In genomic region chr9:89228122-89228521, GRCm38 (mm10) we compare ENCODE assay signal across 19 mouse cellular contexts. TPM values are rescaled to one million over a fixed set of nuclear protein-coding genes. Genes with fewer than 3 reads are reported as not detected.
"Had no signal": no experiment of that assay in that cellular context is flagged by ENCODE, and none has a peak within 500 bp of the region (broad histone marks: within the 10 kb centered on the region; RNA-seq: fewer than 3 reads in every experiment).

No protein-coding gene starts in this region.

- H3K9me3 ChIP-seq: limb, embryonic 10.5 days; liver, embryonic 12.5 days; lung, embryonic 15.5 days; midbrain, embryonic 12.5 days; neural tube, embryonic 13.5 days had no signal

- H3K4me2 ChIP-seq: liver, embryonic 12.5 days; lung, embryonic 15.5 days; midbrain, embryonic 12.5 days; neural tube, embryonic 13.5 days had no signal

- H3K36me3 ChIP-seq: limb, embryonic 10.5 days; liver, embryonic 12.5 days; lung, embryonic 15.5 days; midbrain, embryonic 12.5 days; neural tube, embryonic 13.5 days had no signal

- H3K4me3 ChIP-seq: layer of hippocampus, adult 2 months; limb, embryonic 10.5 days; liver, embryonic 12.5 days; lung, embryonic 15.5 days; midbrain, embryonic 12.5 days; neural tube, embryonic 13.5 days had no signal

- H3K4me1 ChIP-seq: limb, embryonic 10.5 days; liver, embryonic 12.5 days; lung, embryonic 15.5 days; midbrain, embryonic 12.5 days; neural tube, embryonic 13.5 days had no signal

- H3K27ac ChIP-seq: kidney, postnatal 0 days; layer of hippocampus, adult 2 months; limb, embryonic 10.5 days; liver, embryonic 12.5 days; lung, embryonic 15.5 days; midbrain, embryonic 12.5 days; neural tube, embryonic 13.5 days had no signal

- H3K27me3 ChIP-seq: liver, embryonic 12.5 days; lung, embryonic 15.5 days; midbrain, embryonic 12.5 days; neural tube, embryonic 13.5 days had no signal

- H3K9ac ChIP-seq: liver, embryonic 12.5 days; lung, embryonic 15.5 days; midbrain, embryonic 12.5 days; neural tube, embryonic 13.5 days had no signal

- ATAC-seq: liver, embryonic 12.5 days; midbrain, embryonic 16.5 days had no signal

- DNase-seq: kidney, adult 11 months; kidney, adult 9 months; kidney, postnatal 36 days; retina, postnatal 1 day; right cerebral cortex, postnatal 4 days; thymus, postnatal 36 days had no signal

RNA-seq across cellular contexts. Expression of gene Gm29094, which starts 28.9 kb away (rescaled TPM):
- total RNA-seq: layer of hippocampus, adult 2 months; layer of hippocampus, postnatal 14 days; left cerebral cortex, adult 18-20 months; left cerebral cortex, postnatal 14 days; megakaryocyte-erythroid progenitor cell, adult 5-6 weeks had no signal
- polyA plus RNA-seq: limb, embryonic 10.5 days; liver, embryonic 12.5 days; liver, embryonic 16.5 days; lung, embryonic 15.5 days; midbrain, embryonic 12.5 days; midbrain, embryonic 16.5 days had no signal

RNA-seq across cellular contexts. Expression of gene Bcl2a1b, which starts 29.1 kb away (rescaled TPM):
- total RNA-seq: layer of hippocampus, postnatal 14 days; megakaryocyte-erythroid progenitor cell, adult 5-6 weeks had no signal
